Mouse (Mus musculus) MEL (cell line): ENCODE measurements around the gene Hpse. TPM values are rescaled to one million over a fixed set of nuclear protein-coding genes. Genes with fewer than 3 reads are reported as not detected.

Experiments
- DNase-seq: peaks from one replicate; pipeline ENCODE4 v3.0.0; 2011; ENCODE audit warnings: low read depth, low spot score
- H3K27ac ChIP-seq: 2 replicates; pipeline ENCODE4 v1.5.1; 2012; ENCODE audit warnings: low read depth, mild to moderate bottlenecking, control low read depth, low read length, moderate library complexity; ENCODE audit not compliant: control insufficient read depth
- H3K27me3 ChIP-seq, 2 experiments: fragments of 150-350 bp in 1 of 2; sonication (generic) in 1 of 2; 2 replicates each; pipeline ENCODE4 v1.6.1; 2012; ENCODE audit warnings: low read length in 2 of 2, mild to moderate bottlenecking in 2 of 2, improper control_type of control experiment in 1 of 2, moderate library complexity in 1 of 2; ENCODE audit not compliant: insufficient read depth in 2 of 2, control insufficient read depth in 1 of 2
- H3K36me3 ChIP-seq, 2 experiments: 2 replicates each; pipeline ENCODE4 v1.6.1; 2012 to 2014; ENCODE audit warnings: low read length in 2 of 2, improper control_type of control experiment in 1 of 2, inconsistent platforms in 1 of 2, mild to moderate bottlenecking in 1 of 2; ENCODE audit not compliant: insufficient read depth in 2 of 2, control insufficient read depth in 1 of 2
- H3K4me1 ChIP-seq, 2 experiments: fragments of 150-350 bp in 1 of 2; sonication (generic) in 1 of 2; 2 replicates each; pipeline ENCODE4 v1.6.1; 2012; ENCODE audit warnings: low read length in 2 of 2, improper control_type of control experiment in 1 of 2, mild to moderate bottlenecking in 1 of 2; ENCODE audit not compliant: insufficient read depth in 2 of 2, control insufficient read depth in 1 of 2
- H3K4me3 ChIP-seq, 2 experiments: fragments of 150-350 bp in 1 of 2; sonication (generic) in 1 of 2; 2 replicates each; pipeline ENCODE4 v1.5.1; 2012; ENCODE audit warnings: low read depth in 2 of 2, low read length in 2 of 2, mild to moderate bottlenecking in 2 of 2, moderate library complexity in 2 of 2, control low read depth in 1 of 2, improper control_type of control experiment in 1 of 2; ENCODE audit not compliant: control insufficient read depth in 1 of 2, insufficient read depth in 1 of 2
- H3K79me2 ChIP-seq: 2 replicates; pipeline ENCODE4 v1.6.1; 2012; ENCODE audit warnings: mild to moderate bottlenecking, low read length, moderate library complexity; ENCODE audit not compliant: control insufficient read depth, poor library complexity, insufficient read depth
- H3K9ac ChIP-seq: 2 replicates; pipeline ENCODE4 v1.6.1; 2012; ENCODE audit warnings: low read depth, mild to moderate bottlenecking, control low read depth, low read length, moderate library complexity; ENCODE audit not compliant: control insufficient read depth, poor library complexity, severe bottlenecking
- H3K9me3 ChIP-seq: fragments of 150-350 bp; sonication (generic); replicated peaks from 2 replicates; pipeline ENCODE4 v1.6.1; 2012; ENCODE audit warnings: mild to moderate bottlenecking, low read length, improper control_type of control experiment, moderate library complexity; ENCODE audit not compliant: insufficient read depth
- CHD2 ChIP-seq: IDR thresholded peaks from 2 replicates; pipeline ENCODE4 v1.6.1; 2011; ENCODE audit warnings: low read length, improper control_type of control experiment
- CTCF ChIP-seq, 3 experiments: IDR thresholded peaks in 2 of 3; conservative IDR thresholded peaks in 1 of 3; 2 replicates each; pipeline ENCODE4 v1.5.1; 2011 to 2012; ENCODE audit warnings: low read length in 3 of 3, low read depth in 2 of 3, mild to moderate bottlenecking in 2 of 3, improper control_type of control experiment in 1 of 3, inconsistent platforms in 1 of 3, mixed read lengths in 1 of 3, moderate library complexity in 1 of 3; ENCODE audit not compliant: control insufficient read depth in 1 of 3, insufficient read depth in 1 of 3, poor library complexity in 1 of 3, severe bottlenecking in 1 of 3
- E2F4 ChIP-seq: IDR thresholded peaks from 2 replicates; pipeline ENCODE4 v1.6.1; 2011; ENCODE audit warnings: low read depth, low read length, improper control_type of control experiment, borderline replicate concordance
- ELF1 ChIP-seq: IDR thresholded peaks from 2 replicates; pipeline ENCODE4 v1.6.1; 2014; ENCODE audit warnings: low read depth, mild to moderate bottlenecking, inconsistent platforms, low read length, improper control_type of control experiment, moderate library complexity
- GATA1 ChIP-seq: IDR thresholded peaks from 2 replicates; pipeline ENCODE4 v1.6.1; 2011; ENCODE audit warnings: low read depth, low read length, improper control_type of control experiment
- JUND ChIP-seq: IDR thresholded peaks from 2 replicates; pipeline ENCODE4 v1.6.1; 2011; ENCODE audit warnings: low read depth, mild to moderate bottlenecking, improper control_type of control experiment, low read length
- MEF2A ChIP-seq: IDR thresholded peaks from 2 replicates; pipeline ENCODE4 v1.6.1; 2014; ENCODE audit warnings: low read depth, mild to moderate bottlenecking, inconsistent platforms, low read length, improper control_type of control experiment; ENCODE audit not compliant: poor library complexity, insufficient replicate concordance, severe bottlenecking; ENCODE audit errors: extremely low read depth
- MYB ChIP-seq: IDR thresholded peaks from 2 replicates; pipeline ENCODE4 v1.6.1; 2011; ENCODE audit warnings: mild to moderate bottlenecking, low read depth, low read length, improper control_type of control experiment
- POLR2AphosphoS2 ChIP-seq: IDR thresholded peaks from 2 replicates; pipeline ENCODE4 v1.6.1; 2011; ENCODE audit warnings: low read length, improper control_type of control experiment
- RAD21 ChIP-seq: IDR thresholded peaks from 2 replicates; pipeline ENCODE4 v1.6.1; 2011; ENCODE audit warnings: mild to moderate bottlenecking, low read depth, low read length, improper control_type of control experiment
- SMC3 ChIP-seq: IDR thresholded peaks from 2 replicates; pipeline ENCODE4 v1.6.1; 2011; ENCODE audit warnings: low read depth, low read length, improper control_type of control experiment
- TBP ChIP-seq: IDR thresholded peaks from 2 replicates; pipeline ENCODE4 v1.8.0; 2011; ENCODE audit warnings: low read depth, low read length, improper control_type of control experiment
- UBTF ChIP-seq: IDR thresholded peaks from 2 replicates; pipeline ENCODE4 v1.6.1; 2012; ENCODE audit warnings: low read depth, mild to moderate bottlenecking, inconsistent platforms, low read length, improper control_type of control experiment, moderate library complexity, borderline replicate concordance; ENCODE audit not compliant: insufficient read depth
- polyA plus RNA-seq, 2 experiments: library from polyadenylated mRNA; stranded (reverse) in 1 of 2; unstranded in 1 of 2; fragments of >175 nt in 1 of 2; fragments of >200 nt in 1 of 2; gene quantifications; 2 replicates each; pipeline versions ENCODE4 v1.2.1 to v1.2.4; 2012; ENCODE audit warnings: low replicate concordance in 2 of 2, low read depth in 1 of 2; ENCODE audit not compliant: insufficient read length in 2 of 2, insufficient read depth in 1 of 2, missing spikeins in 1 of 2
- total RNA-seq: library from RNA; depleted of rRNA; stranded (reverse); fragments of 300-350 nt; gene quantifications from 2 replicates; pipeline ENCODE4 v1.2.3, GENCODE M21; 2012

The Hpse gene
- total and polyA plus RNA-seq, 3 experiments: 0.03 TPM; not detected in 2

DNA sequence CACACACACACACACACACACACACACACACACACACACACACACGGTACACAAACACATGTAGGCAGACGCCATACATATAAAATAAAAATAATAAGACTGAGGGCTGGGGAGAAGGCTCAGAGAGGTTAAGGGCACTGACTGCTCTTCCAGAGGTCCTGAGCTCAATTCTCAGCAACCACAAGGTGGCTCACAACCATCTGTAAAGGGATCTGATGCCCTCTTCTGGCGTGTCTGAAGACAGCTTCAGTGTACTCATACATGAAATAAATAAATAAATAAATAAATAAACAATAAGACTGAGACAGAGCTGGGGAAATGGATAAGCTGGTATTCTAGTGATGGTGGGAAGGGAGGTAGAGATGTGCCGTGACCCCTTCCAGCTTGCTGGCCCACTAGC, 33.9 kb downstream of the Hpse start:
- Histone ChIP-seq H3K9me3 (no peaks in the 10 kb centered on the region), H3K27ac (no peak overlapping the region), H3K4me3 (no peak overlapping the region), H3K4me1 (no peaks in the 10 kb centered on the region), H3K36me3 (no peaks in the 10 kb centered on the region), H3K79me2 (no peaks in the 10 kb centered on the region), H3K27me3 (no peaks in the 10 kb centered on the region; a peak in 1 of 4 replicates), H3K9ac (no peak overlapping the region)
- TF ChIP-seq CTCF (IDR thresholded peaks at IDR 0.05 in 2 of 3, conservative IDR thresholded peaks at IDR 0.05 in 1 of 3; ENCODE audit: control insufficient read depth in 1 of 3, insufficient read depth in 1 of 3, low read depth in 2 of 3, low read length in 3 of 3, poor library complexity in 1 of 3, severe bottlenecking in 1 of 3) (peak in 2 of 3 experiments; percentile 29 to 60; a peak in 3 of 6 replicates), POLR2AphosphoS2 (no peak), SMC3 (peak; percentile 16; the same call in 1 of the 2 replicates)
- DNase-seq: no peak

DNA sequence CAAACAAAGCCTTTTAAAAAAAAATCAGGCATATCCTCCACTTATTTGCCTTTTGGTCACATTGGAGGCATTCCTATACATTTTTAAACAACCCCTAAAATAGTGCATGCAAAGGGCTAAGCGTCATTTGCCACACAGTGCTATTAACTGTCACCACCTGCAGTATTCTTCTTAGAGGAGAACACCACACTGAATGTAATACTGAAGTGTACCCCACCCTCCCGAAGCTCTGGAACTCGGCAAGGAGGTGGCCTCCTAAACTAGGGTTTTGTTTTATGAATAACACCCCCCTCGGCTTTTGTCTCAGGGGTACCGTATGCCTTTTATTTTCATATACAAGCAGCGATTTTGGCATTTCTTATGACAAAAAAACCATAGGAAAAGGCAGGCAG, 39.0 kb downstream of the Hpse start:
- peaks cover 0 to under 1% of the 10 kb centered on the region in 2 experiments; a peak in 1 of 4 replicates for H3K36me3 ChIP-seq
- H3K27me3 ChIP-seq: no peaks in the 10 kb centered on the region

DNA sequence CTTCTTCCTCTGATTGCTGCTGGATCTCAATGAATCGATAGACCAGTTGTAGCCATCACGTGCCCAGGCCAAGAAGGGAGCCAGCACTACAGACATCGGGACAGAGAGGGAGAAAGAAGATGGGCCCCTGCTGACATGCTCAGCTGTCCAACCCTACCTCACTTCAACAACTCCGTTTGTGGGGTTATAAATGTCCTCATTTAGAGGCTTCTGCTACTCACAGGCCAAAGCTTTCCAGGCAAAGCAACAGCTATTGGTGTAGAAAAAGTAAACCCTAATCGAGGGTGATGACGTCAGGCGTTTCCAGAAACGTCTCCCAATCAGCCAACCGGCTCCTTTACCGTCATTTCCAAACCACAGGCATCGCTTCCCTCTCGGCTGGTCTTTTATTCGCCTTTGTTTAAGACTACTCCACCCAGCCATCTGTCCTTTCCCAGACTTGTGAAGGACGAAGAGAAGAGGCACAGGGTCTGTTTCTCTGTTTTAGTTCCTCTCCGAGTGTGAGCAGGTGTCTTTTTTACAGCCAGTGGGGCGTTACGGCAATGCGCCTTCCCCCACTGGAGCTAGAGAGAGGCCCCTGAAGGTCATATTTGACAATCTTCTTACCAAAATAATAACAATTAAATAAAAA, 39.5 kb downstream of the Hpse start:
- Histone ChIP-seq H3K9me3 (no peaks in the 10 kb centered on the region), H3K36me3 (peaks cover 0 to 2% of the 10 kb centered on the region in 2 experiments; a peak in 1 of 4 replicates), H3K27me3 (no peaks in the 10 kb centered on the region), H3K27ac (no peak overlapping the region), H3K4me3 (no peak overlapping the region), H3K79me2 (no peaks in the 10 kb centered on the region), H3K4me1 (no peaks in the 10 kb centered on the region), H3K9ac (no peak overlapping the region)
- no peak for DNase-seq
- TF ChIP-seq TBP (no peak), MYB (no peak)

More for the DNA sequence above, 39.0 kb downstream of the Hpse start:
- DNase-seq: no peak
- Histone ChIP-seq H3K79me2 (no peaks in the 10 kb centered on the region), H3K9ac (no peak overlapping the region), H3K4me1 (no peaks in the 10 kb centered on the region)
- TF ChIP-seq JUND (no peak), E2F4 (no peak), CHD2 (no peak), ELF1 (no peak), RAD21 (no peak), UBTF (no peak), GATA1 (no peak), TBP (no peak), MEF2A (no peak)
- TF ChIP-seq, all 39 proteins: peak for 0
- Histone ChIP-seq H3K4me3 (no peak overlapping the region), H3K27ac (no peak overlapping the region), H3K9me3 (no peaks in the 10 kb centered on the region)
